Mouse (Mus musculus) neural tube, embryonic 14.5 days (tissue): ENCODE results near the gene Fbxl15. TPM values are rescaled to one million over a fixed set of nuclear protein-coding genes. Genes with fewer than 3 reads are reported as not detected.

Experiments
- ATAC-seq: fragments of 200-750 bp; cut with Nextera tagmentation; 2 replicates; pipeline ENCODE4 v1.8.0; 2017; ENCODE audit warnings: low read depth, mild to moderate bottlenecking, moderate TSS enrichment, moderate library complexity
- H3K27ac ChIP-seq: fragments of 300-500 bp; sonication (generic); 2 replicates; pipeline ENCODE4 v1.5.1; 2014; ENCODE audit warnings: low read depth, mild to moderate bottlenecking, control low read depth, low read length, moderate library complexity, mixed read lengths
- H3K27me3 ChIP-seq: fragments of 300-500 bp; sonication (generic); 2 replicates; pipeline ENCODE4 v1.6.1; 2014; ENCODE audit warnings: low read length; ENCODE audit not compliant: control insufficient read depth, insufficient read depth
- H3K36me3 ChIP-seq: fragments of 300-500 bp; sonication (generic); 2 replicates; pipeline ENCODE4 v1.6.1; 2014; ENCODE audit warnings: low read length, mixed read lengths; ENCODE audit not compliant: control insufficient read depth, insufficient read depth
- H3K4me1 ChIP-seq: fragments of 300-500 bp; sonication (generic); 2 replicates; pipeline ENCODE4 v1.6.1; 2014; ENCODE audit warnings: low read length; ENCODE audit not compliant: control insufficient read depth, insufficient read depth
- H3K4me2 ChIP-seq: fragments of 300-500 bp; sonication (generic); 2 replicates; pipeline ENCODE4 v1.6.1; 2014; ENCODE audit warnings: mild to moderate bottlenecking, low read depth, low read length, control low read depth
- H3K4me3 ChIP-seq: fragments of 300-500 bp; sonication (generic); 2 replicates; pipeline ENCODE4 v1.5.1; 2014; ENCODE audit warnings: low read depth, low read length, control low read depth, mixed read lengths
- H3K9ac ChIP-seq: fragments of 300-500 bp; sonication (generic); replicated peaks from 2 replicates; pipeline ENCODE4 v1.6.1; 2014; ENCODE audit warnings: low read depth, mild to moderate bottlenecking, control low read depth, low read length, mixed read lengths
- H3K9me3 ChIP-seq: fragments of 300-500 bp; sonication (generic); 2 replicates; pipeline ENCODE4 v1.6.1; 2016; ENCODE audit warnings: low read length; ENCODE audit not compliant: control insufficient read depth
- WGBS: fragments of 180-500 bp; shearing (Covaris S2); extraction: QIAGEN DNeasy Blood & Tissue Kit; methylation state at CpG from one replicate; pipeline ENCODE4 v1.1.7; 2014; 5-methylcytosine and 5-hydroxymethylcytosine counted together
- polyA plus RNA-seq: library from polyadenylated mRNA; unstranded; fragments of >200 nt; fragmentation: Nextera tagmentation; extraction: Ambion mirVana; gene quantifications from 2 replicates; pipeline ENCODE4 v1.2.1, GENCODE M21; 2014

The Fbxl15 gene
- polyA plus RNA-seq, 1 experiment from 2014 or later, result 53.1 TPM

DNA sequence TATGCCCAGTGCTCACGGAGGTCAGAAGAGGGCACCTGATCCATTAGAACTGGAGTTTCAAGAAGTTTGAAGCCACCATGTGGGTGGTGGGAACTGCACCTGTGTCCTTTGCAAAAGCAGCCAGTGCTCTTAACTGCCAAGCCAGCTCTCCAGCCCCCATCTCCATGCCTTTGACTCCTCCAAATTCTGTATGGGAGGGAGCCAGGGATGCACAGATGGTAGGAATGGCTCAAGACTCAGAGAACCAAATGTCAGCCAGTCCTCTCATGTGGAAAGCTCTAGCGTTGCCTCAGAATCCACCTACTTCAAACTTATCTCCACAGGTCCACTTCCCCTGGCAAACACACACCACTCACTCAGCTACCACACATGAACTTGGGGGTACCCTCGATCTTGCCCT, 5.9 kb downstream of the Fbxl15 start:
- Histone ChIP-seq H3K9me3 (no peaks in the 10 kb centered on the region), H3K27me3 (no peaks in the 10 kb centered on the region), H3K27ac (no peak overlapping the region), H3K4me3 (no peak overlapping the region), H3K9ac (no peak overlapping the region), H3K4me2 (no peak overlapping the region), H3K4me1 (peaks cover 24% of the 10 kb centered on the region), H3K36me3 (peaks cover 16% of the 10 kb centered on the region)
- ATAC-seq, result no peak
- WGBS, result 89% methylated on average over 3 of the region's 3 CpGs

DNA sequence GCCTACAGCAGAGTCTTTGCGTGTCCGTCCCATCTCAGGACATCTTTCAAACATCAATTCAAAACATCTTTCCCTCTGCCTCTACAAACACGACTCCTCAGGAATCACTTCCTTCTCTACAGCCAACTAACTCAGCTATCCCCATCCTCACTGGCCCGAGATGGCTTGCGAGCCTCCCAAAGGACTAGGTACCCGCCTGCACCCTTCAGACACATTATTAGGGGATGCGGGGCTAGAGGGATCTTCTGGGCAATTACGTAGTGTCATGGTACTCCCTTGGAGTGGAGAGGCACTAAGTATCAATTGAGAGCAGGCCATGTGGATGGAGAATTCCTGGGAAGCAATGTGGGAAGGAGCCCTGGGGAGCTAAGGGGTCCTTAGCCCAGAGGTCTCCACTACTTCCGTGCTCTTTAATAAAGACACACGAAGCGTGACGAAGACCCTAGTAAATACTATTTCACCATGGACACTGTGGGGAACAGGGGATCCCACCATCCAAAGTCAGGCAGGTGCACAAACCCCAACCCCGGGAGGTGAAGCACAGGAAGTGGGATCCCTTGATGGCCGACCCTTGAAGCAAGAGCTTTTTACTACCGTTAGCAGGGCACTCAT, 9.8 kb downstream of the Fbxl15 start:
- H3K36me3 ChIP-seq, result no peaks in the 10 kb centered on the region
- no peaks in the 10 kb centered on the region for H3K9me3 ChIP-seq
- H3K27me3 ChIP-seq, result no peaks in the 10 kb centered on the region
- peak overlapping the region; percentile 86 for H3K4me2 ChIP-seq
- H3K4me1 ChIP-seq, result peaks cover 9% of the 10 kb centered on the region
- peak overlapping the region; percentile 64 for H3K4me3 ChIP-seq
- WGBS, result 28% methylated on average over 15 of the region's 15 CpGs
- peak overlapping the region; percentile 82 for H3K9ac ChIP-seq
- peak; percentile 5; the same call in 1 of the 2 replicates for ATAC-seq
- peak overlapping the region; percentile 76 for H3K27ac ChIP-seq

- Histone ChIP-seq H3K4me2 (peak within 1 kb of the TSS; percentile 86), H3K9ac (peak within 1 kb of the TSS; percentile 82), H3K27me3 (no peaks in the 10 kb centered on the region), H3K27ac (peak within 1 kb of the TSS; percentile 76), H3K4me1 (peaks cover 9% of the 10 kb centered on the region), H3K9me3 (no peaks in the 10 kb centered on the region), H3K36me3 (no peaks in the 10 kb centered on the region), H3K4me3 (peak within 1 kb of the TSS; percentile 64)
- WGBS, result under 1% methylated on average over 31 of the region's 31 CpGs
- ATAC-seq, result peak; percentile 89
These were observed 10.4 kb downstream of the Fbxl15 start, which contains the start of gene Cuedc2 for GRCm38 (mm10) chr19:46338331-46338936. Cuedc2 (minus strand) TSS chr19:46338702.

DNA sequence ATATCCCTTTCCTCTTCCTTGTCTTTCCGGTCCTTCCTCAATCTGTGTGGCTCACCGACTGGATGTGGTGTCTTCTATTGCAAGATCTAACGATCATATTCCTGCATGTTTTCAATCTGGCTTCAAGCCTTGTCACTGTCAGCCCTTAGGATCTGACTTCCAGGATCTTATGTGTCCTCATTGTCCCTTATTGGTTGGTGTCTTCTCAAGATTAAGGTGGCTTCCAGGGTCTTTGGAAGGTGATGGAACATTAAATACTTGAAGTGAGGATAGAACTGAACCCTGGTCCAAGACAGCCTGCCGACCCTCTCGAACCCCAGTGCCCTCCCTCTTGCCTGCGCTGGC, 10.9 kb downstream of the Fbxl15 start:
- peak; percentile 39; the same call in 1 of the 2 replicates for ATAC-seq

DNA sequence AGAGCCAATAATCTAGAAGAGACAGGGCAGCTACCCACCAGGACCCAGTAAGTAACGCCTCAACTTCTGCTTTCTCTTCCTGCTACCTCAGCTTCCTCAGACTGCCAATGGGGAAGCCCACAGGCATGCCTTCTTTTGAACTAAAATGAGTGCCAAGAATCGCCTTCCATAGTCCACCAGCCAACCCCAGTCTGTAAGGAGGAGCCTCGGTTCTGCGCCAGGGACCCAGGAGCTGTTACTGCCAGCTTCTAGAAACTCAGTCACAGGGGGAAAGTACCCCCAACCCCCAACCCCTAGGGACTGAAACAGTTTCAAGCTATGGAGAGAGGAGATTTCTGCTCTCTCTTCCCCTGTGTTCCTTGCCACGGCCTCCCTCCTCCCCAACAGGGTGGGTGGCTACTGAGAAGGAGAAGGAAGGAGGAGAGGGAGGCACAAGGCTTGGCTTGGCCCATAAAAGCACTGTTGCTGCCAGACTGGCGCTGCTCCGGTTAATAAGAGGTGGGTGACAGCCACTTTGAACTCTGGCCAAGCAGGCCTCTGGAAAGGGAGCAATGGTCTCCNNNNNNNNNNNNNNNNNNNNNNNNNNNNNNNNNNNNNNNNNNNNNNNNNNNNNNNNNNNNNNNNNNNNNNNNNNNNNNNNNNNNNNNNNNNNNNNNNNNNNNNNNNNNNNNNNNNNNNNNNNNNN, 11.4 kb downstream of the Fbxl15 start:
- peak; percentile 5; the same call in 1 of the 2 replicates for ATAC-seq
- Histone ChIP-seq H3K9me3 (no peaks in the 10 kb centered on the region), H3K4me1 (peaks cover 9% of the 10 kb centered on the region), H3K4me2 (peak overlapping the region; percentile 86; the same call in 1 of the 2 replicates), H3K36me3 (no peaks in the 10 kb centered on the region), H3K27ac (peak overlapping the region; percentile 66), H3K9ac (peak overlapping the region; percentile 35; the same call in 1 of the 2 replicates), H3K27me3 (no peaks in the 10 kb centered on the region), H3K4me3 (peak overlapping the region; percentile 64; the same call in 1 of the 2 replicates)
- 56% methylated on average over 7 of the region's 7 CpGs for WGBS

More for the DNA sequence above, 10.9 kb downstream of the Fbxl15 start:
- H3K9ac ChIP-seq, result peak overlapping the region; percentile 35
- H3K9me3 ChIP-seq, result no peaks in the 10 kb centered on the region
- H3K4me1 ChIP-seq, result peaks cover 9% of the 10 kb centered on the region
- H3K27me3 ChIP-seq, result no peaks in the 10 kb centered on the region
- H3K27ac ChIP-seq, result peak overlapping the region; percentile 66
- H3K4me2 ChIP-seq, result peak overlapping the region; percentile 86
- peak overlapping the region; percentile 64 for H3K4me3 ChIP-seq
- H3K36me3 ChIP-seq, result no peaks in the 10 kb centered on the region
- WGBS, result 60% methylated on average over 6 of the region's 6 CpGs

GRCm38 (mm10) chr19:46344710-46345419, 16.9 kb downstream of the Fbxl15 start:
- Histone ChIP-seq H3K9me3 (no peaks in the 10 kb centered on the region), H3K36me3 (no peaks in the 10 kb centered on the region), H3K9ac (no peak overlapping the region), H3K4me2 (no peak overlapping the region), H3K27me3 (no peaks in the 10 kb centered on the region), H3K27ac (no peak overlapping the region), H3K4me1 (peaks cover 12% of the 10 kb centered on the region), H3K4me3 (no peak overlapping the region)
- ATAC-seq, result no peak
- 16% methylated on average over 7 of the region's 7 CpGs for WGBS

DNA sequence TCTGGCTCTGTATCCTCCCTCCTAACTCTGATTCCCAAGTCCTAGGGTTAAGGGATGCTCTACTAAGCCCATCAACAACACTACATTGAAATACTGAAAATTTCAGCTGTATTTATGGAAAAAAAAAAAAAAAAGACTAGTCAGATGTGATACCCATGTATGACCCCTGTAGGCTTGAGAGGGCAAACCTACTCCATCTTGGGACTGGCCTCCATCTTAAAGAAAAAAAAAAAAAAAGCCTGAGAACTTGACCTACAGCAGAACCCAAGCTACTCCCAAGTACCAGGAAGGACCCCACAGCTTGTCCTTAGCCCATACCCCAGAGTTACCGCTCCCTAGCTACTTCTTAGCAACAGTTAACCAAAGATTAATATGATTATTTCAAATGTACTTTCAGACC, 19.2 kb downstream of the Fbxl15 start:
- Histone ChIP-seq H3K9me3 (no peaks in the 10 kb centered on the region), H3K36me3 (no peaks in the 10 kb centered on the region), H3K27me3 (no peaks in the 10 kb centered on the region; the same call in 1 of the 2 replicates), H3K4me3 (no peak overlapping the region), H3K27ac (no peak overlapping the region), H3K4me1 (peaks cover 12% of the 10 kb centered on the region), H3K4me2 (no peak overlapping the region), H3K9ac (no peak overlapping the region)
- 88% methylated on average over 1 of the region's 1 CpGs for WGBS
- ATAC-seq, result no peak

DNA sequence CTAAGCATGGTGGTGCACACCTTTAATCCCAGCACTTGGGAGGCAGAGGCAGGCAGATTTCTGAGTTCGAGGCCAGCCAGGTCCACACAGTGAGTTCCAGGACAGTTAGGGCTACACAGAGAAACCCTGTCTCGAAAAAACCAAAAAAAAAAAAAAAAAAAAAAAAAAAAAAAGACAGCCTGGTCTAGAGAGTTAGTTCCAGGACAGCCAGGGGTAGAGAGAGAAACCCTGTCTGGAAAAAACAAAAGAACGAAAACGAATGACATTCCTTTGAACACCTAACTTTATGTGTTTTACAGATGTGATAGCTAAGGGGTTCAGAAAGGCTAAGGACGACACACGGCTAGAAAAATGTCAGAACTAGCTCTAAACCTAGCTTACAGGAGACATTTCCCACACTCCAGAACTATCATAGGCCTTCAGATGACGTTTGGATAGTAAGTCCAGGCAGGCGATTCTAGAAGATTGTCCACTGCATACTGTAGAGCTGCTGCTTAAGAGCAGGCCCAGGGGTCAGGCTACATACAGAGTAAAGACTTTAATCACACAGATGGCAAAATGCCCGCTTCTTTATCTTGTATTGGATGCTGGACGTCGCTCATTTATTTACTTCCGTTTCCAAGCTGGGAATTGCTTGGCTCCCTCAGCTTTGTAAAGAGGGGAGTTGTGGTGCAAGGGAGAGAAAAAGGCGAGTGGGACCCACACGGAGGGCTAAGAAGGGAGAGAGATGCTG, 20.1 kb downstream of the Fbxl15 start:
- H3K36me3 ChIP-seq, result no peaks in the 10 kb centered on the region
- no peaks in the 10 kb centered on the region; the same call in 1 of the 2 replicates for H3K27me3 ChIP-seq
- no peak for ATAC-seq

More for the DNA sequence above, 20.1 kb downstream of the Fbxl15 start:
- Histone ChIP-seq H3K4me1 (peaks cover 12% of the 10 kb centered on the region), H3K9me3 (no peaks in the 10 kb centered on the region), H3K9ac (peak overlapping the region; percentile 88), H3K27ac (peak overlapping the region; percentile 94), H3K4me3 (peak overlapping the region; percentile 69), H3K4me2 (peak overlapping the region; percentile 90)
- WGBS, result 28% methylated on average over 14 of the region's 14 CpGs
